Mouse (Mus musculus) erythroblast, embryonic 14.5 days (primary cell): ENCODE data around the gene Gimap9.

Experiments used
- GATA1 ChIP-seq: IDR thresholded peaks from 2 replicates; pipeline ENCODE4 v1.6.1; 2012; ENCODE audit warnings: low read length, inconsistent platforms, mixed read lengths
- TAL1 ChIP-seq: IDR thresholded peaks from 3 replicates; pipeline ENCODE4 v1.6.1; 2012; ENCODE audit warnings: low read length, inconsistent platforms, mixed read lengths

GRCm38 (mm10) chr6:48627511-48627924 is 48.4 kb upstream of the Gimap9 start:
- no peak for TF ChIP-seq GATA1
- no peak for TF ChIP-seq TAL1
